Mouse (Mus musculus) retina, adult 2 months (tissue): ENCODE measurements at regions not wholly inside any gene's neighbourhood (a gene's known extent, or its start where the extent isn't known, plus 50 kb on each side); places are given as distances from the start of the nearest gene placed in this dataset.

Source experiments
- DNase-seq: peaks from one replicate; pipeline ENCODE4 v3.0.0-alpha.2; 2012; ENCODE audit warnings: low read depth, low spot score

GRCm38 (mm10) chr2:139356280-139357010 lies 137.3 kb upstream of the Sptlc3 start:
- DNase-seq: no peak

GRCm38 (mm10) chr2:139362245-139362847 lies 131.4 kb upstream of the Sptlc3 start:
- DNase-seq: no peak

DNA sequence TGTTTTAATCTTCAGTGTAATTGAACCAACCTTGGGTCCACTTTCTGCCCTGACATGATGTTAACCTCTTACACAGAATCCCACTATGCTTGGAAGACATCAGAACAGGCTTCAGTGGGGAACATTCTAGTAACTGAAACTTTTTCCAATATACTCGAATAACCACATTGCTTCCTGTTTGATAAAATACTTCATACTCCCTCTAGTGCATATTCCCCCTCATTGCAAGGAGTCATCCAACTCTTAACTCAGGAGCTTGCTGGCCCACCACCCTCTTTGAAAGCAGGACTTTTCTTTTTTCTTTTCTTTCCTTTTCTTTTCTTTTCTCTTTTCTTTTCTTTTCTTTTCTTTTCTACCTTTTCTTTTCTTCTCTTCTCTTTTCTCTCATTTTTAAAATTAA lies 123.6 kb upstream of the Sptlc3 start:
- no peak for DNase-seq

GRCm38 (mm10) chr2:139380285-139380684 lies 113.4 kb upstream of the Sptlc3 start:
- DNase-seq: no peak

- peak; percentile 32 for DNase-seq
Observed at GRCm38 (mm10) chr2:139381628-139382027, 112.1 kb upstream of the Sptlc3 start.

- DNase-seq: no peak
Observed at GRCm38 (mm10) chr2:139413559-139413958, 80.2 kb upstream of the Sptlc3 start.

DNA sequence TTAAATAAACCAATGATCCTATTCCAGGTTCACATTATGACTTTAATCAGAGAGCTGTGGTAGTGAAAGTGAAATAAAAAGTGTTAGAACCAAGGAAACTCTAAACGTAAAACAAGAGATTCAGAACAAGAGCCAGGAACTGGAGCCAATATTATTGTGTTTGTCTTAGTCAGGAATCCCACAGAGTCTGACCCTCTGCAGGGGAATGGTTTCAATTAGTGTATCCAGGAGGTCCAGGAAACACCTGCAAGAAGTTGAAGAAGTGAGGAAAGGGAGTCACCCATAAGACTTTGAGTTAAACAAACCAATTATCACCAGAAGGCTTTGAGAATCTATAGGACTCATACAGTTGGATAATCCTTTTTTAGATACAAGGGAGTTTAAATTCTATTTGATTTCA lies 76.2 kb upstream of the Sptlc3 start:
- no peak for DNase-seq

DNA sequence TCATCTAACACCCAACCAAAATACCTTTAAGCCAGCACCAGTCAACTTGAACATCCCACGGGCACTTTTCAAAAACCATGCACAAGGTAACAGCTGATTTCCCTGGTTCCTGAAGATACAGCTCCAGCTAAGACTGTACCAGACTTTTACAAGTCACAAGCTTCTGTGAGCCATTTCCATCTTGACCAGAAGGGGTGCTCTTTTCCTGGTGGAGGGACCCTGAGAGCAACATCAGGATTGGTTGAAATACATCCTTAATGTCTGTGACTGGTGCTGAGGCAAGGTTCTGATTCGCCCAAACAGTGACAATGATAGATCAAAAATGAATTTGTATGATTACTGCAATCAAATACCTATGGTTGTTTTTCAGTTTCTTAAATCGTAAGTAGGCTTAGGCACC lies 71.0 kb upstream of the Sptlc3 start:
- DNase-seq: no peak

DNA sequence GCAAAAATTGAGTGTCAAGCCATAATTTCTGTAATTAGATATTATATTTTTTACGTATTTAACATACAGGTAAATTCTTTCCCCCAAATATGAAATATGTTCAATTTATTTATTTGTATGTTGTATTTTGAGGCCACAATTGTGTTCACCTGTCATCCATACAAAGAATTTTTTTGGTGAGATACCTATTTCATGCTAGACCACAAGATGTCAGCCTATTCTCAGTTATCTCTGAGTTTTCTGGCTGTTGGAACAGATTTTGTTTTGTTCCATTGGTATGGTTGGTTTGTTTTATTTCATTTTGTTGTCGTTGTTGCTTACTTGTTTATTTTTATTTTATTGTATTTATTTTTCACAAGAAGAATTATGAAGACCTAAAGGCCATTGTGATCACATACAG lies 70.3 kb upstream of the Sptlc3 start:
- DNase-seq: no peak
